Mouse (Mus musculus) mouse embryonic stem cell (cell line): ENCODE measurements around the gene Muc13.

ENCODE experiments used
- in situ Hi-C, 2 experiments: fragments of 300-500 bp; cut with MboI; formaldehyde crosslinking; loops; 1 replicate in 1 of 2; 3 replicates in 1 of 2; pipeline ENCODE4 v1.14.3; 2019 to 2020; ENCODE audit warnings: low sequenced_read_pairs in 2 of 2, low pct_unique_long_range_greater_than_20kb in 1 of 2, mixed read lengths in 1 of 2; ENCODE audit not compliant: unreplicated experiment in 1 of 2

The Muc13 gene

GRCm38 (mm10) chr16:33842081-33842880 is 48.4 kb downstream of the Muc13 start:
- in situ Hi-C loops, result no loop called here

- in situ Hi-C loops, result no loop called here
Observed at GRCm38 (mm10) chr16:33844150-33844611, 50.3 kb downstream of the Muc13 start.

GRCm38 (mm10) chr16:33844866-33845265 is 51.0 kb downstream of the Muc13 start:
- in situ Hi-C loops, result no loop called here

GRCm38 (mm10) chr16:33853271-33853670 is 59.4 kb downstream of the Muc13 start:
- in situ Hi-C loops, result no loop called here

- in situ Hi-C loops, result no loop called here
Observed at GRCm38 (mm10) chr16:33858766-33859165, 64.9 kb downstream of the Muc13 start.

- in situ Hi-C loops, result no loop called here
Observed at GRCm38 (mm10) chr16:33859380-33859779, 65.5 kb downstream of the Muc13 start.

GRCm38 (mm10) chr16:33859988-33860700 is 66.3 kb downstream of the Muc13 start:
- in situ Hi-C loops, result no loop called here

- in situ Hi-C loops, result no loop called here
Observed at GRCm38 (mm10) chr16:33862406-33862805, 68.6 kb downstream of the Muc13 start.

GRCm38 (mm10) chr16:33863208-33863751 is 69.4 kb downstream of the Muc13 start:
- in situ Hi-C loops, result no loop called here
